Mouse (Mus musculus) cerebellum, postnatal 4 days (tissue): ENCODE measurements around the gene Zfp366.
"Not testable (repeated sequence)": the region's sequence is repeated elsewhere in the genome, so short reads cannot be mapped to it uniquely, and the experiment has no call there.

Experiments
- DNase-seq, 2 experiments: peaks; one replicate each; pipeline ENCODE4 v3.0.0; 2022; ENCODE audit warnings: low spot score in 2 of 2, mixed read lengths in 1 of 2

Gene Zfp366

DNA sequence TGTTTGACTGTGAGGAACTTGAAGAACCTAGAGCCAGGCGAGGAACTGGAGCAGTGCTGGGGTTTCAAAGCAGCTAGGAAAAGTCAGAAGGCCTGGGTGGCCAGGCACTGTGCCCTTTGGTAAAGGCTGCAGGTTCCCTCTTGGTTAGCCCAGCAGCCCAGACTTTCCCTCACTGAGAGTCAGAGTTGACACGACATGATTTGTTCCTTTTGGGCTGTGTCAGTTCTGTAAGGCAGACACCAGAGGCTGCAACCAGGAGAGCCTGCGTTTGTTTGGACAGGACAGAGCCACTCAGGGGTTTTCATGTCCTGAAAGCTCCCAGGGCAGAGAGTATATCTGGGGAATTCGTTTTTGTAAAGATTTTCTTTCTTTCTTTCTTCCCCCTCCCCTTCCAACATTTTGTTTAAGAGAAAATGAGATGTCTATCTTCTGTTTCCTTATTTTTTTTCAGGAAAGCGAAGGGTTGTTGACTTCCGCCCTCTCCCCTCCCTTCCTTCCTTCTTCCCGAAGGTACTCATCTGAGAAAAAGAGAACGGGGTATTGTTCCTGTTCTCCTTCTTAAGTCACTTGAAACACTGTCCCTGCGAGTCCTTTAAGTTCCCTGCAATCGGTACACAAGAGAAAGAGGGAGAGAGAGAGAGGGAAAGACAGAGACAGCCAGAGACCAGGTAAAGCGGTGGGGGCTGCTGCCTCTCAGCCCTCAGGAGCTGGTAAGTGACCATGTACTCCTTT lies at the start of gene Zfp366:
Gene Zfp366 (plus strand): TSS at position 669 of the 732 bp plus-strand sequence.
- no peak for DNase-seq

DNA sequence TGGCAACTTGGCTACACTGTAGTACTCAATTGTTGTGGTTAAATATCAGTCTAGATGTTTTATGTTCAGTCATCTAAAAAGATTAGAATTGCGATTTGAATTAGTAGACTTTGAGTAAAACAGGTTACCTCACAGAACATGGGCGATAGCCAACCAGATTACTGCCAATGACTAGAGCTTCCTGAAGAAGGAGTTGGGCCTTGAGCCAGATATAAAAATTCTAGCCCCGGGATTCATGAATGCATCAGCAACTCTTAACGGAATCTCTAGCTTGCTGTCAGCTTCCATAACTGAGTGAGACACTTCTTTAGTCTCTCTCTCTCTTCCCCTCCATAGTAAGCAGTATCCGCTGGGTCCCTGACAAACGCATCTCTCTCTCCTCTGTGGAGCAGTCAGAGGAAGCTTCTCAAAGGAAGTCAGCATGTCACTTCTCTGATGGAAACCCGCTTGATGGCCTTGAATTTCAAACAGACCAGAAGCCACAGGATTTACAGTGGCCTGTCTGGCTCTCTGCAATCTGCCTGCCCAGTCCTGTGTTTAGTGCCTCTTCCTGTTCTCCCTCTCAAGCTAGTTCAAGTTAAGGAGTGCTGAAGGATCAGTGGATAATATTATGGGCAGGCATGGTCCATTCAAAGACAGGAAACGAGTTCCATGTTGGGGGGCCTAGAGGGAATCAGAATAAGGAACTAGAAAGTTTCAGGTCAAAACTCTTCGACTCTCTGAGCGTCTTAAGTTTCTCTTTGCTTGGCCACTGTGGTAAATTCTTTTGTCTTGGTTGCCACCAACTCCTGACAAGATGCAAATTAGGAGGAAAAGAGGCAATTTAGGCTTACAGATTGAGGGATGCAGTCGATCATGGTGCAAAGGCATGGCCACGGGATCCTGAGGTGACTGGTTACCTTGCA lies 46.0 kb upstream of the Zfp366 start:
- no peak for DNase-seq

DNA sequence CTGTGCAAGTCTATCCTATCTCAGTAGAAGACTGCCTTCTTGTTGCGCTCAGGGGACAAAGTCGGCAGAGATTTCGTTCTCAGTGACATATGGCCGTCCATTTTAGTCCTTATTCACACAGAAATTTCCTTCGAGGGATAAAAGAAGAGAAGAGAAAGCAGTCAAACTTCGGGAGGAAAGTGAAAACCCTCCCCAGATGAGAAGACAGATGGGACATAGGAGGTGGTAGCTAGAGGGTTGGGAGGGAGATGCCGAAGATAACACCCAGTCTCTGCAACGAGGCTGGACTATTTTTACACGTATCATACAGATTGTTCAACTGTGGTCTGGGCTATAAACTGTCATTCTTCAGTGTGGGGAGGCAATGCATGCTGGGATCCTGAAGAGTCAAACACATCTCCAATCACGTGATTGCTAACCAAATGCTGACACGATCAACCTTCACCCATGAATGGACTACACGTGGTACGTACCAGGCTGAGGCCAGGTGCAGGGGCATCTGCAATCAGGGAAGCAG lies 38.2 kb upstream of the Zfp366 start:
- DNase-seq: no peak

GRCm38 (mm10) chr13:99147645-99148111 lies 36.9 kb upstream of the Zfp366 start:
- DNase-seq: no peak

DNA sequence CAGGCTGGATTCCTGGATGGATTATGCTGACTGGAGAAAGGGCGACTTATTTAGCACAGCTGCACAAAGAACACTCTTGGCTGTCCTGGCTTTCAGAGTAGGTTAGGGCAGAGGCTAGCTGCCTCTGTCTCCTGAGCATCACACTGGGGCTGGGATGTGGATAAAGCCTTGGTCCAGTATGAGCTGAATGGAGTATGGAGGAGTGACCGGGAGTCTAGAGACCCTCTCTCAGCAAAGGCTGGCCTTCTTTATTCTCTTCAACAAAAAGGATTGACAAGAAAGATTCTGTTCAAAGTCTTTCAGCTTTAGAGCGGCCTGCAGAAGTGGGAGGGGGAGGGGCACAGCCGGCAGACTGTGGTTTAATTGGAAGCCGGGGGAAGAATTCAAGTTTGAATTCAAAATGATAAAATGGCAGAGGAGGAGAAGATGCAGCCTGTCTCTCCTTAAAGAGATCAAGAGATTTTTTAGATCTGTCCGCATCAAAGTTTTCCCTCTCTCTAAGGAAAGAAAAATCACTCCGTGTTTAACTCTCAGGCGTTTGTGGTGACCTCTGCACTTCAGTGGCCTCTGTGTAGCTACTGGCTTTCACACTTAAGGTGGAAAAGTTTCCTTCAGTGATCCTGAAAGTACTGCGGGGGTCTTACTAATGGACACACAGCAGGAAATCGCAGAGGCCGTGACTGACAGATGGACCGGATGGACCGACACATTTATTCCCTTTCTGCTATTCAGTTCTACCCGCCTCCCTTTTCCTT lies 34.9 kb upstream of the Zfp366 start:
- no peak for DNase-seq

DNA sequence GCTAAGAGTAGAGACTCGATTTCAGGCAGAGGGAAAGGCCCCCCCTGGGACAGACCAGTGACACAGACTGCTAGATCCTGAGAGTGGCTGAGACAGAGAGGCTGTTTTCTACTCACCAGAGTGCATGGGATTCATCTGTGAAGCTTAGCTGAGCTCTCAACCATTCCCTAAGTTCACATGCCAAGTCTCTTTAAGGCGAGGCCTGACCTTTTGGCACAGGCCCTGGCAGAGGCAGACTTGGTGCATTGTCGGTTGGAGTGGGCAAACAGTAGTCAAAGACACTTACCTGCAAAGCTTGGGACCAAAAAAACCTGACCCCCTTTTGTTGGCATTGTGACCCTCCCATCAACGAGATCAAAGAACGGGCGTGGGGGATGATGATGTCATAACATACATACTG lies 34.0 kb upstream of the Zfp366 start:
- no peak for DNase-seq

- no peak for DNase-seq
Observed at GRCm38 (mm10) chr13:99151121-99151520, 33.5 kb upstream of the Zfp366 start.

DNA sequence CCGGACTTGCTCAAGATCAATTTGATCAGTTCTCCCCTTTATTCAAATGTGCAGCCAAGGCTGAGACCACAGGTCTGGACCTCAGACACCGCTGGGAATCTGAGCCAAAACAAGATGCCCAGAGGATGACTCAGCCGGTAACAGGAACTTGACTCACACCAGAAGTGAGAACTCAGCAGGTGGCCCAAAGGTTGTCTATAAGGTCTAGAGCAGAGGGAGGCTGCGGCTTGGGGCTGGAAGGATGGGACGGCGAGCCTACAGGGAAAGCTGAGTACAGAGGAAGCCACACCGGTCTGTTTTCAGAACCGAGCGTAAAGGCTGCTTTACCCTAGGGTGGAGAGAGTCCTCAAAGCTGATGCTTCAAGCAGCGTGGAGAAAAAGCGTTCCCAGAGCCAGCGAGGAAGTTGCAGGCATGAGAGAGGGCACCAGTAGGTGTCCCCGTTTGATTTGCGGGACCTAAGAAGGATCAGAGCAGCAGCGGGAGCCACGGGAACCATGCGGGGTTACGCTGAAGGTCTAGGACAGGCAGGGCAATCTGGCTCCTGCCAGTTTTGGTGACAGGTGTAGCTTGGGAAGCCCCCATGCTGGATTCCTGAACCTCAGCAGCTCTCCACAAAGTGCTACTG lies 32.2 kb upstream of the Zfp366 start:
- no peak for DNase-seq

- no peak for DNase-seq
Observed at GRCm38 (mm10) chr13:99157709-99158108, 26.9 kb upstream of the Zfp366 start.

DNA sequence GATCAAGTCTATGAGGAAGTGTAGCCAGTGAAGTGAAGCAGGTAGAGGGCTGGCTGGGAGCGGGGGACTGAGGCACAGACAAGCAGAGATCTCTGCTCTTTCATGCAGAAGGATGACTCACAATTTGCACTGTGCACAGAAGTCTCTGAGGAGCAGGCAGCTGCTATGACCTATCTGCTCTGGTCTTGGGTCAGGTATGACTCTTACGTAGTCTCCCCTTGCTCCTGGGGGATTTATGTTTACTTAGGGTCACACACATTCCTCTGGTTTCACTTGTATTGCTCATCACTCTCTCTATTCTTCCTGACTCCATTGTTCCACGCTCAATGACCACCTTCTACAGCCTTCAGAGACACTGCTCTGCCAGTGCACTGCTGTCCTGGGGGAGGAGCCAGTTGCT lies 25.9 kb upstream of the Zfp366 start:
- DNase-seq: no peak

DNA sequence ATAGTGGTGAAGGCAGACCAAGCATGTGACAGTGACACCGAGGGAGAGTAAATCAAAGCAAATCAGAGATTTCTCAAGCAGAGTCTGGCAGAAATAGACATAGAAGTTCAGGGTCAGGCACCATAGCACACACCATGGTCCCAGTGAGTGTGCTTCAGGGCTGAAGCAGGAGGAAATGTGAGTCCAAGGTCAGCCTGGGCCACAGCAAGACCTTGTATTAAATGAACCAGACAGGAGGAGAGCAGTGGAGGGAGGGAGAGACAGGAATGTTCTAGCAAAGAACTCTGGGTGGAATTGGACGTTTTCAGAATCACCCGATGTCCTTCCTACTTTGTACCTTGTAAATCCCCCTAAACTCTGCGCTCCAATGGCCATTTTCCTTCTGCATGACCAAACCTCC lies 21.6 kb upstream of the Zfp366 start:
- no peak for DNase-seq

- no peak for DNase-seq
Observed at GRCm38 (mm10) chr13:99163521-99164359, 20.9 kb upstream of the Zfp366 start.

GRCm38 (mm10) chr13:99164360-99164759 lies 20.3 kb upstream of the Zfp366 start:
- no peak for DNase-seq

- no peak for DNase-seq
Observed at GRCm38 (mm10) chr13:99169401-99169800, 15.2 kb upstream of the Zfp366 start.

DNA sequence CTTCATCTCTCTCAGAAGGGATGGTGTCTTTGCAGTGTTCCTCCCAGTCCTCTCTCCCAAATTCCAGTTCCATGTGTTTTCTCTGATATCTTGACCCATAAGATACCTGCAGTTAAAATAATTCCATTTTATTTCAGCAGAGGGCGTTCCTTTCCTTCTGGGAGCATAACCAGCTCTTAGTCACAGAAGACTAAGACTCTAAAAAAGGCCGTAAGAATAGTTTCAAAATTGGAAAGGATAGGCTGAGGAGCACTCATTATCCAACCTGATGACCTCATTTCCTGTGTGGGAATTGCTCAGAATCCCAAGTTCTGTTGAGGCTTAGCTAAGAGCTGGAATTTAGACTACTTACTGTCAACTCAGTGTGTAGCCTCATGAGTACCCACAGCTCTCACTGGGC lies 14.3 kb upstream of the Zfp366 start:
- no peak for DNase-seq

GRCm38 (mm10) chr13:99173849-99174248 lies 10.8 kb upstream of the Zfp366 start:
- DNase-seq: no peak

DNA sequence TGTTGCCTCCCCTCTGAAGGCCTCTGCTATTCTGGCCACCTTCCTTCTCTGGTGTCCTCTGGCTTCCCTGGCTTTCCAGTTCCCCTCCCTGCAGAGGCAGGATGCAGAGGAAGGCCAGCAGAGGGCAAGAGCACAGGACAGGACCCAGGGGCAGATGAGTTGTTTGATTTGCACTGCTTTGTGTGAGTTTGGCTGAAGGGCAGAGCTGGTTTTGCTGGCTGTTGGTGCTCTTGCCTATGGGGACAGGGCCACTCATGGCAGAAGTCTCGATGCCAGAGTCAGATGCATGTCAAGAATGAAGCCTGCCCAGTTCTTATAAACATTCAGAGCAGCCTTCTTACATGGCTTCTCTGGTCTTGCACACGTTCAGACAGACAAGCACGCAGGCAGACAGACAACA lies 1.8 kb upstream of the Zfp366 start:
- not testable (repeated sequence) for DNase-seq

GRCm38 (mm10) chr13:99183257-99183895 lies 1.2 kb upstream of the Zfp366 start:
- DNase-seq: no peak

- no peak for DNase-seq
Observed at GRCm38 (mm10) chr13:99185573-99185972, 950 bp downstream of the Zfp366 start.
